Mouse (Mus musculus) midbrain, embryonic 11.5 days (tissue): ENCODE measurements at regions not wholly inside any gene's neighbourhood (a gene's known extent, or its start where the extent isn't known, plus 50 kb on each side); places are given as distances from the start of the nearest gene placed in this dataset.

ENCODE experiments used
- ATAC-seq: fragments of 200-750 bp; cut with Nextera tagmentation; 2 replicates; pipeline ENCODE4 v1.8.0; 2017; ENCODE audit warnings: moderate TSS enrichment, moderate library complexity; ENCODE audit not compliant: low FRiP score
- DNase-seq: peaks from one replicate; pipeline ENCODE4 v3.0.0; 2015; ENCODE audit warnings: low spot score; ENCODE audit errors: missing footprints
- H3K27ac ChIP-seq: fragments of 300-500 bp; sonication (generic); 2 replicates; pipeline ENCODE4 v1.5.1; 2014; ENCODE audit warnings: low read depth, low read length
- H3K27me3 ChIP-seq: fragments of 300-500 bp; sonication (generic); 2 replicates; pipeline ENCODE4 v1.6.1; 2014; ENCODE audit warnings: mild to moderate bottlenecking, low read length, moderate library complexity, mixed read lengths; ENCODE audit not compliant: control insufficient read depth, insufficient read depth
- H3K36me3 ChIP-seq: fragments of 300-500 bp; sonication (generic); 2 replicates; pipeline ENCODE4 v1.6.1; 2014; ENCODE audit warnings: mild to moderate bottlenecking, low read length, moderate library complexity, mixed read lengths; ENCODE audit not compliant: control insufficient read depth, insufficient read depth
- H3K4me1 ChIP-seq: fragments of 300-500 bp; sonication (generic); 2 replicates; pipeline ENCODE4 v1.6.1; 2014; ENCODE audit warnings: low read length; ENCODE audit not compliant: control insufficient read depth, insufficient read depth
- H3K4me2 ChIP-seq: fragments of 300-500 bp; sonication (generic); 2 replicates; pipeline ENCODE4 v1.6.1; 2014; ENCODE audit warnings: mild to moderate bottlenecking, moderate library complexity
- H3K4me3 ChIP-seq: fragments of 300-500 bp; sonication (generic); 2 replicates; pipeline ENCODE4 v1.5.1; 2014; ENCODE audit warnings: low read depth, low read length
- H3K9ac ChIP-seq: fragments of 300-500 bp; sonication (generic); 2 replicates; pipeline ENCODE4 v1.6.1; 2014; ENCODE audit warnings: low read length
- H3K9me3 ChIP-seq: fragments of 300-500 bp; sonication (generic); 2 replicates; pipeline ENCODE4 v1.6.1; 2016; ENCODE audit warnings: low read length; ENCODE audit not compliant: control insufficient read depth
- WGBS: fragments of 180-500 bp; shearing (Covaris S2); extraction: QIAGEN DNeasy Blood & Tissue Kit; methylation state at CpG from one replicate; pipeline ENCODE4 v1.1.7; 2014; 5-methylcytosine and 5-hydroxymethylcytosine counted together

DNA sequence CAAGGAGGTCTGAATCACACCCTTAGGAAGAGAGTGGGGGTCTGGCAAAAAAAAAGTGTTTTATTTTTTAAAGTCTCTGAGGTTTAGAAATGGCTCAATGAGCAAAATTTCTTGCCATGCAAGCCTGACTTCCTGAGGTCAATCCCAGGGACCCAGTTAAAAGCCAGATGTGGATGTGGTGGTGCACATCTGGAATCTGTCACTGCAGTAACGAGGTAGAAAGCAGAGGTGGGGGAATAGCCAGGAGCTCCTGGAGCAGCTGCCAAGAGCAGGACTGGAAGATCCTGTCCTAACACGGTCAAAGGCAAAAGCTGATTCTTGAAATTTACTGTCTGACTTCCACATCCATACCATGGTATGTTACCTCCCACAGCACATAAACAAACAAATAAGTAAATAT, 424.4 kb downstream of the Cdh26 start:
- ATAC-seq (no peak), DNase-seq (no peak)
- H3K9ac ChIP-seq = no peak overlapping the region
- no peak overlapping the region for H3K4me2 ChIP-seq
- no peaks in the 10 kb centered on the region for H3K36me3 ChIP-seq
- no peak overlapping the region for H3K4me3 ChIP-seq
- H3K9me3 ChIP-seq = no peaks in the 10 kb centered on the region
- 72% methylated on average over 2 of the region's 2 CpGs for WGBS
- no peak overlapping the region for H3K27ac ChIP-seq
- H3K4me1 ChIP-seq = peaks cover 5% of the 10 kb centered on the region; the same call in 1 of the 2 replicates
- H3K27me3 ChIP-seq = no peaks in the 10 kb centered on the region

DNA sequence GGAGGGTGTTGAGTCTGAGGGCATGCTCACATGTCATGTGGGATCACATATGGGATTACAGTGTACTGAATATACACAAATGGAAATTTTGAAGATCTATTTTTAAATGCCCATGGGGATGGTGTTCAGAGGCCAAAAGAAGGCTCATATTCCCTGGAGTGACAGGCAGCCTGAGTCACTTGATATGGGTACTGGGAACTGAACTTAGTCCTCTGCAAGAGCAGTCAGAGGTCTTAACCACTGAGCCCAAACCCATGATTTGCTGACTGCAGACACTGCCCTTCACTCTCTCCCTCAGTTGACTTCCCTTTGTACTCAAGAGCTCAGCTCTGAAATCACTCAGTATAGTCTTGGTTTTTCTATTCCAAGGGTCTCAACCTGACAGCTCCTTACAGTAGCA, 432.3 kb downstream of the Cdh26 start:
- H3K4me1 ChIP-seq = no peaks in the 10 kb centered on the region
- no peak overlapping the region for H3K4me3 ChIP-seq
- H3K27me3 ChIP-seq = no peaks in the 10 kb centered on the region
- DNase-seq (no peak), ATAC-seq (no peak)
- no peaks in the 10 kb centered on the region for H3K9me3 ChIP-seq
- H3K36me3 ChIP-seq = no peaks in the 10 kb centered on the region
- no peak overlapping the region for H3K9ac ChIP-seq
- H3K4me2 ChIP-seq = no peak overlapping the region
- H3K27ac ChIP-seq = no peak overlapping the region

DNA sequence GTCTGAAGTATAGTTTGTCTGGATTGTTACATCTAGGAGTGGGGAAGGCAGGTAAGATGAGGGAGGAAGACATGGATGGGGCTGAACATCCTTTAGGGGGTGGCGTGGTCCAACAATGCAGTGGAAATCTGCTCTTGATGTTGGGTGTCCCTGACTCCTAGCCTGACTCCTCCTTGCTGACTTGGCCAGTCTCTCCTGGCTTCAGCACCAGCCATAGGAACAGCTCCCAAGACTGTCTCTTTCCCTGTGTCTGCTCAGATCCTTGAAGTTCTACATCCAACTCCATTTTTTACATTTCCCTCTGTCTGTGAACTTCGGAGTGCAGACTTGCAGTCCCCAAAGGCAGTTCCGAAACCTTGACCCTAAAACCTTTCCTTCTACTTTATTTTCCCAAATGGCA, 436.8 kb downstream of the Cdh26 start:
- Histone ChIP-seq H3K36me3 (no peaks in the 10 kb centered on the region), H3K4me2 (no peak overlapping the region), H3K4me1 (no peaks in the 10 kb centered on the region), H3K27me3 (no peaks in the 10 kb centered on the region), H3K4me3 (no peak overlapping the region), H3K9me3 (no peaks in the 10 kb centered on the region), H3K27ac (no peak overlapping the region), H3K9ac (no peak overlapping the region)
- 80% methylated on average over 3 of the region's 3 CpGs for WGBS
- no peak for DNase-seq
- no peak for ATAC-seq

DNA sequence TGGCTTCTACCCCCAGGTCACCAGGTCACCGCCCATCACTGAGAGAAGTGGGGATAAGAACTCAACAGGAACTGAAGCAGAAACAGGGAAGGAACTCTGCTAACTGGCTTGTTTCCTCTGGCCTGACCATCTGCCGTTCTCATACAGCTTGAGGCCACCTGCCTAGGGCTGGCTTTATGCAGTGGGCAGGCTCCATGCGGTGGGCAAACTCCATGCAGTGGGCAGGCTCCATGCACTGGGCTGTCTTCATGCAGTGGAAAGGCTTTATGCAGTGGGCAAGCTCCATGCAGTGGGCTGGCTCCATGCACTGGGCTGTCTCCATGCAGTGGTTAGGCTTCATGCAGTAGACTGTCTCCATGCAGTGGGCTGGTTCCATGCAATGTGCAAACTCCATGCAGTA, 438.8 kb downstream of the Cdh26 start:
- H3K4me2 ChIP-seq = no peak overlapping the region
- H3K4me1 ChIP-seq = no peaks in the 10 kb centered on the region
- H3K27me3 ChIP-seq = no peaks in the 10 kb centered on the region
- peak; percentile 30; the same call in 1 of the 2 replicates for ATAC-seq
- no peaks in the 10 kb centered on the region for H3K36me3 ChIP-seq
- H3K27ac ChIP-seq = no peak overlapping the region
- 84% methylated on average over 3 of the region's 3 CpGs for WGBS
- no peaks in the 10 kb centered on the region for H3K9me3 ChIP-seq
- no peak overlapping the region for H3K9ac ChIP-seq
- DNase-seq = no peak
- H3K4me3 ChIP-seq = no peak overlapping the region

DNA sequence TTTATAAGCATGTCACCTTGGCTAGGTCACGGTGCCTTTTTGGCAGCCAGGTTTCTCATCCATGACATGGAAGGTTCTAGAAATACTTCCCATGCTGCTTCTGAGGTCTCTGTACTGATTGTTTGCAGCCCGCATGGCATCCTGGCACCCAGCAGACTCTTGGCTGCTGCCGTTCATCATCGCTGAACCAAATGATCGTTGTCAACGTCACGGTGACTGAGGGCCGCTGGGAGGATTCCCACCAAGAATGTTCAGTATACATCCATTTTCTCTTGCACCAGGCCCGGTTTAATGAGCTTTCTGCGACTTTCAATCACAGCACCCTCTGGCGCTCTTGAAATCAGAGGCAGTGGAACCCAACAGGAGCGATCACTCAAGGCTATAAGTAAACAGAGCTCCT, 448.1 kb downstream of the Cdh26 start:
- H3K9ac ChIP-seq = no peak overlapping the region
- WGBS = 91% methylated on average over 12 of the region's 12 CpGs

DNA sequence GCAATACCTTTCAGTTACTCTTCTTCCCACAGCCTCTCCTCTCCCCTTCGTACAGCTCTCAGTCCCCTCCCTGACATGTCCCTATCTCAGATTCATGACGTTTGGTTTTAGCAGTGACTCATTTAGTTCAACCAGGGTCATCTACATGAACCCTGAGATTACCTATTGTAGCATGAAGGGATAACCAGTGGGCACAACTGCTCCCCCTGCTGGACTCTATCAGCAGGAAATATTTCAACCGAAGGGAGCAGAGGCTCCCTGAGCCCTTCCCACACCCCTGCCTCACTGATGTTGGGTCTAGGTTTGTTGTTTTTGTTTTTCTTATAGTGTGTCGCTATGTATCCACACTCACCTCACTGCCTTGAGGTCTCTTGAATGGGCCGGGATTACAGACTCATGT, 455.4 kb downstream of the Cdh26 start:
- H3K36me3 ChIP-seq = no peaks in the 10 kb centered on the region
- DNase-seq (peak; percentile 84), ATAC-seq (no peak)
- no peak overlapping the region for H3K27ac ChIP-seq
- WGBS = 50% methylated on average over 5 of the region's 5 CpGs
- no peaks in the 10 kb centered on the region for H3K27me3 ChIP-seq
- H3K9ac ChIP-seq = no peak overlapping the region
- no peaks in the 10 kb centered on the region for H3K9me3 ChIP-seq
- H3K4me1 ChIP-seq = no peaks in the 10 kb centered on the region
- no peak overlapping the region for H3K4me2 ChIP-seq
- H3K4me3 ChIP-seq = no peak overlapping the region

More for the DNA sequence above, 448.1 kb downstream of the Cdh26 start:
- H3K4me1 ChIP-seq = no peaks in the 10 kb centered on the region
- no peak for ATAC-seq
- no peaks in the 10 kb centered on the region for H3K36me3 ChIP-seq
- no peak for DNase-seq
- H3K27ac ChIP-seq = no peak overlapping the region
- no peaks in the 10 kb centered on the region for H3K9me3 ChIP-seq
- no peak overlapping the region for H3K4me3 ChIP-seq
- no peak overlapping the region for H3K4me2 ChIP-seq
- no peaks in the 10 kb centered on the region for H3K27me3 ChIP-seq

DNA sequence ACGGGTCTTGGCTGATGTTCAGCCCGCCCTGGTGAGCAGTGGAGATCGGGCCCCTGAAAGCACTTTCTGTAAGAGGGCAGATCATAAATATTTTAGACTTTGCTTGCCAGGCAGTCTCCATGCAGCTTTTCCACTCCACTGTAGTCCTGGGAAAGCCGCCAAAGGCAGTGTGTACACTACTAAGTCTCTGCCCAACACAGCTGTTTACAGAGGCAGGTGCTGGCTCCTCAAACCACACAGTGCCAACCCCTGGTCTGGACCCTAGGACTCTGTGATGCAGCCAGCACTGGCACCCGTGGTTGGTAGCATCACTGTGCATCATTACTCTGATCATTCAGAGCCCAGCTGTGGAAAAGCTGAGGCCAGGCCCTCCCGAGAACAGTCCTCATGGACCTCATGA, 458.4 kb downstream of the Cdh26 start:
- Histone ChIP-seq H3K9ac (no peak overlapping the region), H3K4me1 (no peaks in the 10 kb centered on the region), H3K27ac (no peak overlapping the region), H3K36me3 (no peaks in the 10 kb centered on the region), H3K9me3 (no peaks in the 10 kb centered on the region), H3K4me3 (no peak overlapping the region), H3K4me2 (no peak overlapping the region), H3K27me3 (no peaks in the 10 kb centered on the region)
- no peak for DNase-seq
- no peak for ATAC-seq
- WGBS = 83% methylated on average over 6 of the region's 6 CpGs

DNA sequence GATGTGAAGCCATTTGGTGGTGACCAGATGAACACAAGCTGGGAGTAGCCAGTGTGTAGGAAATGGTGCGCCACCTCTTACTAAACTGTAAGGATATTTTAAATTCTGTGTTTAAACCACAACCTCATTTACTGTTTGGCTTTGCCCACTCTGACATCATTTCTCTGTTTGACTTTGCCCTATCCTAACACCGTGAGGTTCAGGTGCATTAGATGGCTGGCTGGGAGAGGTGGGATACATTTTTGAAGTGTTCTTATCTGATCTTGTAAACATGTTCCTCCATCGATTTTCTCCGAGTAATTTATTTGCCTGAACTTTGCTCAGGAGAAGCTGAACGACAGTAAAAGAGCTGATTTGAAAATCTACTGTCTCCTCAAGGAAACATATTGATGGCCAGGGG, 472.1 kb downstream of the Cdh26 start:
- WGBS = 89% methylated on average over 5 of the region's 5 CpGs
- H3K27me3 ChIP-seq = no peaks in the 10 kb centered on the region
- ATAC-seq = no peak

DNA sequence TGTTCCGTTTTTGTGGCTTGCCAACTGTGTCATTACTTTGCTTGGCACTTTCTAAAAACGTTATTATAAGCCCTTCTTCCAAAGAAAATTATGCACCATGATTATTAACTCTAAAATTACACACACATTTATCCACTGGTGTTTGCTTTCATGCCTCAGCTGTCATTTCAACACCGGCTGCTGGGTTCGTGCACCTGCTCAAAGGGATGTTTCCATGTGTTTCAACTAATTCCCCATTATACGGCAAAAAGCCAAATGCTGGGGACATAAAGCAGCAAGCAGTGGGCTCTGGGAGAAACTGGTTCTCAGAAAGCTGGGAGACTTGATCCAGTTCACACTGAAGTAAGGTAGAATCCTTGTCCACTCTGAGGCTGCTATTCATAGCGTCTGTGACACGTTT, 479.0 kb downstream of the Cdh26 start:
- Histone ChIP-seq H3K4me2 (no peak overlapping the region), H3K4me3 (no peak overlapping the region), H3K9me3 (no peaks in the 10 kb centered on the region), H3K9ac (no peak overlapping the region), H3K36me3 (no peaks in the 10 kb centered on the region), H3K27ac (no peak overlapping the region), H3K27me3 (no peaks in the 10 kb centered on the region), H3K4me1 (no peaks in the 10 kb centered on the region)
- DNase-seq (no peak), ATAC-seq (no peak)
- 87% methylated on average over 7 of the region's 7 CpGs for whole genome bisulfite sequencing

More for the DNA sequence above, 472.1 kb downstream of the Cdh26 start:
- Histone ChIP-seq H3K9me3 (no peaks in the 10 kb centered on the region), H3K9ac (no peak overlapping the region), H3K4me1 (no peaks in the 10 kb centered on the region), H3K4me3 (no peak overlapping the region), H3K4me2 (no peak overlapping the region), H3K36me3 (no peaks in the 10 kb centered on the region), H3K27ac (no peak overlapping the region)
- DNase-seq = no peak

DNA sequence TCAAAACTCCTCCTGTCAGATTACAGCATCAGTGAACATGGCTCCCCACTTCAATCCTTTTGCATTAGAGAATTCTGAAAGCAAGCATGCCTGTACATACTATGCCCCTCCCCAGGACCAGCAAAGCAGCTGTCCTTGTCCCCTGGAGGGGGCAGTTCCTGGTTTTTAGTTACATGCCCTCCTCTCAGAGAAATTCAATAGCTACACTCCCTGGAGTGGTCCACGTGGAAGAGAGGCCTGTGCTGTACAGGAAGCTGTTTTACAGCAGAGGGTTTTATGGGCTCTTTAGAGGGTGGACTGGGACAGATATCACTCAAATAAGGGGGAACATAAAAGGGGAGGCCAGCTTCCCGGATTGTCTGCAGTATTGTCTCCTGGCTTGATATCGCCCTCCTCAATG, 481.3 kb downstream of the Cdh26 start:
- Histone ChIP-seq H3K36me3 (no peaks in the 10 kb centered on the region), H3K4me2 (no peak overlapping the region), H3K9me3 (no peaks in the 10 kb centered on the region), H3K27me3 (no peaks in the 10 kb centered on the region), H3K4me3 (no peak overlapping the region), H3K9ac (no peak overlapping the region), H3K4me1 (peaks cover 1% of the 10 kb centered on the region; the same call in 1 of the 2 replicates), H3K27ac (no peak overlapping the region)
- DNase-seq (no peak), ATAC-seq (no peak)
- 82% methylated on average over 3 of the region's 3 CpGs for WGBS
